Mouse (Mus musculus) R1 (cell line): ENCODE data around the gene Vrk1.

ENCODE experiments used
- DNase-seq: peaks from one replicate; pipeline ENCODE4 v3.0.0-alpha.2; 2018; ENCODE audit warnings: low read depth, low spot score

The Vrk1 gene

DNA sequence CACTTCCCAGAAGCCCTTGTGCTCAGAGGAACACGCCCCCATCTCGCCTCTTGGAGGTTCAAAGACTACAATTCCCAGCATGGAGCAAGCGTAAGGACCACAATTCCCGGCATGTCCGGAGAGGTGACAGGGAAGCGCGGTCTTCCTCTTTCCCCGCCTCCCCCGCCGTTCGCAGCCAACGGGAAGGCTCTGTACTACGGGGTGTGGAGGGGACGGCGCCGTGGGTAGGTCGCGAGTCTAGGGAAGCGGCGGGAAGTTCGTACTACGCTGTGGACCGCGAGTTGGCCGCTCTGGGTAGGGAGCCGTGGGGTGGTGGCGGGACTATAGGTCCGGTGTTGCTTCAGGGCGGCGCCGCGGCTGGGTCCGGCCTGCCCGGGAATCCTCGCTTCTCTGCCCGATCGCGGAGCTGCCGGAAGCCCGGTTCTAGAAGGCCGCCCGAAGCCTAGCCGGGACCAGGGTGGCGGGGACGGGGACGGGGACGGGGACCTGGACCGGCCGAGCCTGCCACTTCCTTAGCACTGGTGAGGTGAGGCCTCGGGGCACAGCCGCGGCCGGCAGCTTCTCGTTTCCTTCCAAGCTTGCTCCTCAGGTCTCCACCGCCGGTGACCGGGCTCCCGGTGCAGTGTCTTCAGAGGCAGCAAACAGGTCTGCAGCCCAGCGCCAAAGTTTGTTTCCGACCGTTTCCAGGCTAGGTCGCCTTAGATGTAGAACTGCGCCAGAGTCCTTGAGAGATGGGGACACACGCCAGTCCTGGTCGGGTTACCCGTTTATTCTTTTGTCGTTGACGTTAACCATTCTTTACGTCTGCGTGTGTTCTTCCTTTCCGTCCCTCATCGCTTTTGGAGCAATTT is at the start of gene Vrk1:
Gene Vrk1 (plus strand): TSS at position 164 of the 851 bp plus-strand sequence.
- peak; percentile 99 for DNase-seq

GRCm38 (mm10) chr12:105960592-105961330 is 49.3 kb upstream of the Vrk1 start:
- no peak for DNase-seq

DNA sequence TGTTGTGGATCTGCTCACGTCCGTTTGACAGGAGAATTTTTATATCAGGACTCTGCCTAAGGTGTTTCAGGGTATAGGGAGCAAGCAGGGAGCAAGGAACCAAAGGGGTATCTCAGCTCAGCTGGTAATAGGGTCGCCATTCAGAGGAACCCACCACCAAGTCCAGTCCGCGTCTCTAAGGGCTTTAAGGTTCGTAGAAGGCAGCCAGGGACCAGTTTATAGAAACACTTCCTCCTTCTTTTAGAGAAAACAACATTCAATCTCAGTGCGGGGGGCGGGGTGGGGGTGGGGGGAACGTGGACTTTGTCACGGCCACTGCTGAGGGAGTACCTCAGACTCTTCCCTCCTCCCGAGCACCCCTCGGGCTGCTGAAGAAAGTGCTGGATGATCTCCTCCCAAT is 48.4 kb upstream of the Vrk1 start:
- no peak for DNase-seq

DNA sequence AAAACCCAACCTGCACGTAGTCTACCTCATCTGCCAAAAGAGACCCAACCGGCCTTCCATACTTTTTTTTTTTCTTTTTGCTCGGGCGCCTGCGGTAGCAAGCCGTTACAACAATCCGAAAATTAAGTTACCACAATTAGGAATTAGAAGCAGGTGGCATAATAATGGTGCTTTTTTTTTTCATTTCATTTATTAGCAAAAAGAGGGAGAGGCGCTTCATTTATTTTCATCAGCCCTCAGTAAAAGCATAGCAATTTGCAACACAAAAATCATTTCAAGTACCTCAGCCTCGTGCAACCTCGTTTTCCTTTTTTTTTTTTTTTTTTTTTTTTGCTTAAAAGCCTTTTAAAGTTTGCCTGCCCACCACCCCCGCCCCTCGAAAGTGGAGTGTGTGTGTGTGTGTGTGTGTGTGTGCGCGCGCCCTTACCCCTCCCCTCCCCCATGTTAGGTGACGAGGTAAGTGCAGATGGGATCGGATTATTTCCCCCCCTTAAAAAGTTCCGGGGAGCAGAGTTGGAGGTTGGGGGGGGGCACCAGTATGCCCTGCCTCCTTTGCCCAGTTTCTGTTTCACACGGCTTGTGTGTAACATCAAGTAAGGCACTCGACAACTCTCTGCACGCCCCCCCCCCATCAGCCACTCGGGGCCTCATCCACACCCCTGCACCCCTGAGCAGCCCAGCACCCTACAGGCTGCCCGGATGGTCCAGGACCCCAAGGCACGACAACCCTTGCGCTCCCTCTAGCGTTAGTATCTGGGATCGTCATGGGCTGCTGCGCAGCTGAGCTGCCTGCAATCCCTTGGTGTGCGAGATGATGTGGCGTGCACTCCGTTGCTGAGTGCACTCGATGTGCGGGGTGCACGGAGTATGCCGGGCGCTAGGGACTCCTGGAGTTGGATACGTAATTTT is 47.7 kb upstream of the Vrk1 start:
- DNase-seq: peak; percentile 87

- no peak for DNase-seq
Measured at GRCm38 (mm10) chr12:105963012-105963572, 46.9 kb upstream of the Vrk1 start.

- DNase-seq: no peak
Measured at GRCm38 (mm10) chr12:105966887-105967637, 43.0 kb upstream of the Vrk1 start.

DNA sequence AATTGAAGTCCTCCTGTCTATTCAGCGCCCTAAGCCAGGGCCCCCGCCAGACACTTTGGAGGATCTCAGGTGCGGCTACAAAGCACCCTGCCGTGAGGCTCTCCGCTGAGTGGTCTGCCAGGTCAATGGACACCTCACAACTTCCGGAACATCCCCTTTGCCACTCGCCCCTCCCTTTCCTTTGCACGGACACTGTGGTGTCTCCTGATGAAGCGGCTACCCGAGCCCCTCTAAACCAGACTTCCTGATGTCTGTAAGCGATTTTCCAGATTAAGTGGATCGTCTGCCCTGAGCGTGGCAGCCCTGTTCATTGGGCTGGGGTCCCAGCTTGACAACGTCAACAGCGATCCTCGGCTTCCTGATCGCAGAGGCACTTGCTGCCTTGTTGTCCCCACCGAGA is 42.2 kb upstream of the Vrk1 start:
- DNase-seq: peak; percentile 27

GRCm38 (mm10) chr12:105971182-105971581 is 38.8 kb upstream of the Vrk1 start:
- DNase-seq: no peak

DNA sequence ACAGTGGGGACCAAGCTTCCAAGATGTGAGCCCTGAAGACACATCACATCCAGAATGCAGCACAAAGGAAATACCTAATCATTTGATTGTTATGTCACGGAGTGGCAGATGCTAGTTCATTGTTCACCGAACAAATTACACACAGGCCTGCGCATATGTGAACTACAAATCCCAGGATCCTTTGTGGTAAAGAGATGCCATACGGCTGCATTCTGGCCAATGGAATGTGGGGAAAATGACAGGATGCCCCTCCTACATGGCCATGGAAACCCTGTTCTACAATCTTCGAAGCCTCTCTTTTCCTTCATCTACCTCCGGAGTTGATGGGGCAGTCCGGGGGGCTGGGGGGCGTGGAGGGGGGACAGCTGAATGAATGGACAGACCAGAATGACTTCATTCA is 37.4 kb upstream of the Vrk1 start:
- DNase-seq: peak; percentile 74

GRCm38 (mm10) chr12:105973691-105974090 is 36.3 kb upstream of the Vrk1 start:
- DNase-seq: no peak

DNA sequence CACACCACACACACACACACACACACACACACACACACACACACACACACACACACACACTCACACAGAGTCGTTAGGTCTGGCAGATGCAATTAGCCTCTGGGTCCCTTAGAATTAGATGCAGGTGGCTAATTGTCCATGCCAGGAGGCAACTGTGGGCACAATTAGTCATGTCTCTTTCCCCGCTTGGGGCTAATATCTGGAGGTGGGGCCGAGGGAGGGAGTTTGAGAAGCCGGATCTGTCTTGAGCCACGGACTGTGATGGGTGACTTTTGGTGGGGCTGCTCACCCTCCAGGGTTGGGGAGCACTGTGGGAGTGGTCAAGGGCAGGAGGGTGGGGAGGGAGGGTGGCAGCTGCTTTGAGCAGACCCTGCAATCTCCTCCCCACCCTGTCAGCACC is 35.9 kb upstream of the Vrk1 start:
- DNase-seq: no peak

DNA sequence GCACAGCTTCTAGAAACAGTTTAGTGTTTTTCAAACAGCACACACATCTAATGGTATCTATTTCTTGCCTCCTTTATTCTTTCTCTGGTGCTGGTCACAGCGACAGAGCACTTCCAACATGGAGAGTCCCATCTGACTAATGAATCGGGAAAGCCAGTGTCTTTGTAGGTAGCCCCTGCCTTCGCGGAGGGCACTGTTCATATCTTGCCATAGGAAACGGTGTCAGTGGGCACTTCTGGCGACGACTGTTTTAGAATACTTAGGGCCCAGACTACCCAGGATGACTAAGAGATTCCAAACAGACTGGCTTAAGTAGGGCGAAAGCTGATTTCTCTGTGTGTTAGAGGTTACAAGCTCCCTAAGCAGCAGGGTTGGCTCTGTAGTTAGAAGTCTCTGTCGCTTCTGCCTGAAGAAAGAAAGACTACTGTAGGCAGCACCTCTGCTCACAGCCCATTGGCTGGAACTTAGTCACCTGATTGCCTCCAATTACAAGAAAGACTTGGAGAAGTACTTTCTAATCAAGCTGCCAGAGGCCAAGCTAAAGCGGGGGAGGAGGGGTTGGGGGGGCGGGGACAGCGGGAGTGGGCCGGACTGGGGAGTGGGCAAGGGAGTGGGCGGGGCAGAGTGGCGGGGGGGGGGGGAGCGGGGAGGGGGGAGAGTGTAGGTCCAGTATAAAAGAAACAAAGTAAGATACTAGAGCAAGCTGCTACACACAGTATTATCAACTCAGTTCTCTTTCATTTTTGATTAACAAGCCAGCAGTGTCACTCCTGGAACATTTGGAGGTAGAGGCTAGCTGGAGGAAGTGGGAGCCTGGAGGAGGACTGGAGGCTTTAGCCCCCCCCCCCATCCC is 28.7 kb upstream of the Vrk1 start:
- peak; percentile 87 for DNase-seq

DNA sequence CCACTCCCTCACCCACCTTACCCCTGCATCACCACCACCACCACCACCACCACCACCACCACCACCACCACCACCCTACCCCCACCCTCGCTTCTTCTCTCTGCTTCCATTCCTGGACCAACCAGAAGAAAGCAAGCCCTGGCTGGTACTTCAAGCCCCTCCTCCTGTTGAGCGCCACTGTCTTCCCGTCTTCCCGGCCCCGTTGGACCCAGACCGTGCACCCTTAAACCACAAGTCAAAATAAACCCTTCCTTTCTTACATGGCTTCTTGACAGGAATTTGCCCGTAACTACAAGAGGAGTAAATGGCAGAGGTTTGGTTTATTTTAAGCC is 28.1 kb upstream of the Vrk1 start:
- peak; percentile 68 for DNase-seq

DNA sequence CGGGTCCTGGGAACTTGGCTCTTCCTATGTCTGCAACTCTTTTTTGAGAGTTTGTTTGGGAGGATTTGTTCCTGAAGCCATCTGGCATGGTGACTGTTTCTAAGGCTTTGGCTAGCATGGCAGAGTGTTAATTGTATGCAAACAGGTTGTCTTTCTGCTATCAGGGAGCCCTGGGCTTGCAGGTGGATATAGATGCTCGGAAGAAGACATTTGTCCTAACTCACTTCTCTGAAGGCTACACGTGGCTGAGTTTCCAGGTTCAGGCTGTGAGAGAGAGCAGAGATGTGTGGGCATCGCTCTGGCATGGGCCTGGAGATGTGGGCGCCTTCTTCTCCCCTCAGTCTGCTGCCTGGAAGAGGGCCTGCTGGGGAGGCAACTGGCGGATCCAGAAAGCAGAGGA is 27.4 kb upstream of the Vrk1 start:
- DNase-seq: no peak

- DNase-seq: peak; percentile 47
Measured at GRCm38 (mm10) chr12:105983499-105983898, 26.5 kb upstream of the Vrk1 start.

DNA sequence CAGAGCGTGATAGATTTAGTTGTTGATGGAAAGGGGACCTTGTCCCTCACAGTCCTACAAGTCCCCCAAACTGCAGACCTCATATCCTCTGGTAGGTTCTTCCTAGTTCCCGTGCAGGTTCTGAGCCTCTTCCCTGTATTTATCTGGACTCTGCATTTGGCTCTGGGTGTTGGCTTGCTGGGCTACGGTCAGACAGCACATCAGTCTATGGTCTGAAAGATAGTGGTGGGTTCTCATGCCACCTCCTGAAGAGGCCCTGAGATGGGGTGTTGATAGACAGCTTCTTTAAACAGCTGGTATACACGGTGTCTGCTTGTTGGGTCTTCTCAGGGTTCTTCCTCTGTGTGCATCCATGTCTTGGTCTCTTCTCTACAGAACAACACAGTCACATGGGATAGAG is 21.6 kb upstream of the Vrk1 start:
- DNase-seq: no peak

DNA sequence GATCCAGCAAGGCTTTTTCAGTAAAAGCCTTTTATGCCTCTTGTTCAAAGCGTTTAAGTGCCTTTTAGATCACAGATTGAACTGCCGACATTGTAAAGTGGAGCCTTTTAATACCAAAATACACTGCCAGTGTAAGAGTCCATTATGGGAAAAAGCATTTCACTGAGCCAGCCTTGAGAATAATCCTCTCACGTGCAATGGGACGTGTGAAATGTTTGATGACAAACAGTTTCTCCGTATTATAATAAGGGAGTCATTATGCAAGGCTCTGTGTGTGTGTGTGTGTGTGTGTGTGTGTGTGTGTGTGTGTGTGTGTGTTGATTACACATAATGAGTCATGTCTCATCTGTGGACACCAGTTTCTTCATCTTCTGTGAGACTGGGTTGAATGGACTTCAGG is 17.3 kb upstream of the Vrk1 start:
- DNase-seq: no peak

DNA sequence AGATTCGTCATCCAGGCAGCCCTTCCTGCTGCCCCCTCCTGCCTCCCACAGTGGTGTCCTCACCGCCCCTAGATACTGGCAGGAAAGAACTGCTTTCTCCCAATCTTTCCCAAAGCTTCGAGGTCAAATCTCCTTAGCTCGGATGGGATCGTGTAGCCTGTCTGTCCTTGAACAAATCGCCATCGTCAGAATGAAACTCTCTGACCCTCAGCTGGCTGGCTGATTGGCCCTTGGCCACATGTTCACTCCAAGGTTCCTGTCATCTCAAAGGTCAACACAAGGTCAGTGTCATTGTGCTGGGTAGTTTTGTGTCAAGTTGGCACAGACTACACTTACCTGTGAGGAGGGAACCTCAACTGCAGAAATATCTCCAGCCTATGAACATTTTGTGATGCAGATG is 16.7 kb upstream of the Vrk1 start:
- DNase-seq: no peak

- DNase-seq: no peak
Measured at GRCm38 (mm10) chr12:105995940-105996339, 14.1 kb upstream of the Vrk1 start.
